Mouse (Mus musculus) liver, adult 10 weeks (tissue): ENCODE data around the gene Per1. TPM values are rescaled to one million over a fixed set of nuclear protein-coding genes. Genes with fewer than 3 reads are reported as not detected.

Experiments used
- polyA plus RNA-seq: library from polyadenylated mRNA; stranded (reverse); fragments of 350-450 nt; fragmentation: Illumina TruSeq; extraction: RNeasy Lipid Tissue Mini Kit (QIAGEN cat#74804); gene quantifications from one replicate; pipeline ENCODE4 v1.2.3, GENCODE M21; 2014; ENCODE audit warnings: low read depth, low replicate concordance

Gene Per1
- polyA plus RNA-seq, result 0.16 TPM

GRCm38 (mm10) chr11:69094697-69095429, at the start of gene Per1:
Gene Per1 (plus strand): TSS chr11:69095217.

DNA sequence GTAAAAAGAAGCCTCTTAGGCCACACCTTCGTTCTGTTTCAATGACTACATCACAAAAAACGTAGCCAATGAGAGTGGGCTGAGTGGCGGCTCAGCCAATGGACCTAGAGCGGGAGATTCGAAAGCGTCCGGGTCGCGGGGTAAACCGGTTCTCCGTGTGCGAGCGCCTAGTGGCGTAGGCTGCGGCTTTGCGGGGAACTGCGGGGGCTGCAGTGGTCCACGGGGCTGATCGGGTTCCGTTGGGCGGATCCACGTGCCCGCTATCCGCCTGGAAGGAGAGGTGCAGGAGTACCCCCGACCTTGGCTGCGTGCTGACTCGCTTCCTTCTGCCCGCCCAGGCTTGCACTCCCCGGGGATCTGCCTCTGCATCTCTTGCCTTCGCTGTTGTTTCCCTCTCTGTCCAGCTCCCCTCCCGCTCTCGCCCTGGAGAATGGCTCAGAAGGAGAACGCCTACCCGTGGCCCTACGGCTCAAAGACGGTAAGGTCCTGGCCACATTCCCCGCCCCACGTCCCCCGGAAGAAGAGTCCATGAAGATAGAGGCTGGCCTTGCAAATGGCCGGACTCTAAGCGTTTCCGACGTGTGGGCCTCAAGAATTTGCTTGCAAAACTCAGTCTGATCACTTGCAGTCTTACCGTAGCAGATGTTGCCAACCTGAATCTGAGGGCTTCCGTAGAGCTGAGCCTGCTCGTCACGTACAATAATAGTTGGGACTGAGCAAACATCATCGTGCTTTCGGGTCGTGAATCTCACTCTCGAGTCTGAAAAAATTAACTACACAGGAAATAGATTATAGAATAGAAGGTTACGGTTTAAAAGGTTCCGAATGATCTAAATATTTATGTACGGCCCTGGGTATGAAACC, 49.3 kb upstream of the Per1 start, which contains the start of gene Aurkb:
Aurkb (plus strand) TSS at position 117 of the 864 bp plus-strand sequence.

DNA sequence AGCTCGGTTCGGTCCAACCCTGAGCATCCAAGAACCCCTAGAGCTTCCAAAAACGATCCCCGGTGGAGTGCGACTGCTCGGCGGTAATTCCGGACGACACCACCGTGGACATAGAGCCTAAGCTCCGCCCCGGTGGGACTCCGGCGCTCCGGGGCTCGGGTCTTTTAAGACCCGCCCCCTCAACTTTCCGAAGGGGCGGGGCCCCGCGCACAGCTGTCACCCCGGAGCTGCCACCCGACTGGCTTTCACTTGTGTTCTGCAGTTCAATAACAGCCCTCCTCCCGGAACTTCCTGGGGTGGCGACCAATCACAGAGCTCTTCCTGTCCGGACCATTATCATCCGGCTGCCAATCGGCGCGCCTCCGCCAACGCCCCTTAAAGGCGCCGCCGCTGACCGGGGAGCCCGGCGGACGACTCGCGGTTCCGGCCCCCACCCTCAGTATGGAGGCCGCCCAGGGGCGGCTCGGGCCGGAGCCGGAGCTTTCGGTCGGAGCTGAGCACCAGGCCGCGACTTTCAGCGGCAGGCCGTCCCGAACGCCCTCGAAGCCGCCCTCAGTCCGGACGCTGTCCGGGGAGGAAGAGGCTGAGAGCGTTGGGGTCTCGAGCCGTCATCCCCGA, 35.6 kb upstream of the Per1 start, which contains the start of gene Borcs6:
Borcs6 (plus strand) TSS at position 361 of the 618 bp plus-strand sequence.

DNA sequence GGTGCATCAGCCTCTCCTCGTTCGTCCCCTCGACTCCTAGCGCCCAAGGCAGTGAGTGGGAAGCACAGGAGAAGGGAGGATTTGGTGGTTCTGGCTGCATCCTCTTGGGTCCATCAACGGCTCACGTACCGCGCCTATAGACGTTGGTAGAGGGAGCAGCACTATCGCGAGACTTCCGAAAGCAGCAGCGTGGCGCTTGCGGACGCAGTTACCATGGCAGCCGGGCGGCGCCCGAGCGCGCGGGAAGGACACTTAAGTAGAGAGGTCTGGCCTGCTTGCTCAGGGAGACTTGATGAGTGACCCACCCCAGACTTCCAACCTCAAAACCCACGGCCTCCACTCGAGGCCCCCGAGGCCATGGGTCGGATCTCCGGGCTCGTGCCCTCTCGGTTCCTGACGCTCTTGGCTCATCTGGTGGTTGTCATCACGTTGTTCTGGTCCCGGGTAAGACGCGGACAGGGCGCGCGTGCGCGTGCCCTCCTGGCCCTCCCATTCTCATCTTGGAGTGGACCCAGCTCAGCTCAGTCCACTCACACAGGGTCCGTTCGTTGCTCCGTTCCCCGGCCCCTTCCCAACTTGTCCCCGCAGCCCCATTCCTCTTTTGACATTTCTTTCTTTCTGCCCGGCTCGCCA, 24.3 kb upstream of the Per1 start, which contains the start of gene Tmem107:
Tmem107 (plus strand) TSS at position 217 of the 633 bp plus-strand sequence.

GRCm38 (mm10) chr11:69088103-69088855, 6.7 kb upstream of the Per1 start, which contains the start of gene Vamp2:
Gene Vamp2 (plus strand): TSS chr11:69088490.

DNA sequence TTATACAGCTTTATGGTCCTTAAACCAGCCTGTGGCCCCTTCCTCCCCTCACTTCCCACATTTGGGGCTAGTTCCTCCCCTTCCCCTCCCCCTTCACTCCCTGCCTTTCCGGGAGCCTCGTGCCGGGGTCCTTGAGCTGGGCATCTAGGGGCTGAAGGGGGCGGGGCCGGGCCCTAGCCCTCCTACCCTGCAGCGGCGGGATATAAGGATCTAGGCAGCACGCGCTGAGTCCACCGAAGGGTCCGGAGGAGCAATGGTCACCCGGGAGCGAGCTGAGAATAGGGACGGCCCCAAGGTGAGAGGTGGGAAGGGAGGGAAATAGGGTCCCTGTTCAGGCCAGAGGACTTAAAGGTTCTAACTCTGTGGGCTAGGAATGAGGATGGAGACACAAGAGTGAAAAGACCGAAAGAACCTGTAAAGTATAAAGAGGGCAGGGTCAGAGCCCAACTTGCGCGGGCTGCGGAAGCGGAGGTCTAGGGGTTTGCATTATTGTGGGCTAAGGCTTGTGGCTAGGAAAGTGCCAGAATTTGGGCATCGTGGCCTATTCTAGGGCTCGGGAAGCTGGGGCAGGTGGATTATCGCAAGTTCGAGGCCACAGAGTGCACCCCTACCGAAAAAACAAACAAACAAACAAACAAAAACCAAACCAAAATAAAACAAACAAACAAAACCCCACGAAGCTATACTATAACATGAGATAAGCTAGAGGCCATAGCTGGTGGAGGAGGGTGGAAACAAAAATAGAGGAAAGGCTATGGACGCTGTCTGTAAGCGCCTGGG, 25.4 kb downstream of the Per1 start, which contains the start of gene Hes7:
Hes7 (plus strand) TSS at position 184 of the 780 bp plus-strand sequence.

GRCm38 (mm10) chr11:69122336-69122951, 27.4 kb downstream of the Per1 start, which contains the start of gene 9130213A22Rik:
Gene 9130213A22Rik (minus strand): TSS chr11:69122589.

GRCm38 (mm10) chr11:69125852-69125918, 30.7 kb downstream of the Per1 start, which contains the start of gene Aloxe3:
Gene Aloxe3 (plus strand): TSS chr11:69125896.

DNA sequence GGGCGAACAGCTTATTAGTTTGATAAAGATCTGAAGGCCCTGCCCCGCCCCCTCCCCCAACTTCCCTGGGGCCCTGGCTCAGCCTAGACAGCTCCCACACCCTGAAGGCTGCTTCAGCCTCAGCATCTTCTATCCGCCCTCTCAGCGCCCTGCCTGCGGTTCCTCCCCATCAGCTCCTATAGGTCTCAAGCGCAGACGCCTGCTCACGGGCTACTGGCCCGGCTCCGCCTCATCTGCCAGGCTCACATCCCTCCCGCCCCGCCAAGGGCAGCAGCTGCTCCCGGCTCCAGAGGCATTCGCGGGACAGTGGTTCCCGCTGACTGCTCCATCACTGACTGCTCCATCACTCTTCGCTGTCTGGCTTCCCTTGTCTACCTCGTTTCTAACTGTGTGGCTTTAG, 61.8 kb downstream of the Per1 start, which contains the start of gene Alox12b:
Alox12b (plus strand) TSS at position 190 of the 400 bp plus-strand sequence.

Other genes with a start within 250 kb of the Per1 start
- 58.9 TPM for gene Ndel1, start 223.4 kb upstream of the Per1 start, polyA plus RNA-seq
- gene Rnf222, start 206.7 kb upstream of the Per1 start, polyA plus RNA-seq, result not detected
- 134 TPM for gene Rpl26, start 193.6 kb upstream of the Per1 start, polyA plus RNA-seq
- not detected for gene Odf4, start 168.1 kb upstream of the Per1 start, polyA plus RNA-seq
- 2.5 TPM for gene Arhgef15, start 137.7 kb upstream of the Per1 start, polyA plus RNA-seq
- gene Slc25a35, start 127.1 kb upstream of the Per1 start, polyA plus RNA-seq, result 1.6 TPM
- gene Rangrf, start 120.0 kb upstream of the Per1 start, polyA plus RNA-seq, result 1.5 TPM
- gene Pfas, start 86.8 kb upstream of the Per1 start, polyA plus RNA-seq, result 2.6 TPM
- 1.1 TPM for gene Ctc1, start 79.3 kb upstream of the Per1 start, polyA plus RNA-seq
- not detected for gene Aurkb, start 49.6 kb upstream of the Per1 start, polyA plus RNA-seq
- 1.4 TPM for gene Borcs6, start 35.5 kb upstream of the Per1 start, polyA plus RNA-seq
- gene Tmem107, start 24.4 kb upstream of the Per1 start, polyA plus RNA-seq, result 0.61 TPM
- gene Vamp2, start 6.7 kb upstream of the Per1 start, polyA plus RNA-seq, result 23.6 TPM
- gene Hes7, start 25.2 kb downstream of the Per1 start, polyA plus RNA-seq, result not detected
- gene 9130213A22Rik, start 27.4 kb downstream of the Per1 start, polyA plus RNA-seq, result not detected
- not detected for gene Aloxe3, start 30.7 kb downstream of the Per1 start, polyA plus RNA-seq
- not detected for gene Alox12b, start 61.8 kb downstream of the Per1 start, polyA plus RNA-seq
- gene Alox8, start 102.6 kb downstream of the Per1 start, polyA plus RNA-seq, result not detected
- not detected for gene Gucy2e, start 141.8 kb downstream of the Per1 start, polyA plus RNA-seq
- gene Cntrob, start 228.6 kb downstream of the Per1 start, polyA plus RNA-seq, result 4.0 TPM
- 52.4 TPM for gene Trappc1, start 228.8 kb downstream of the Per1 start, polyA plus RNA-seq
- gene Kcnab3, start 231.0 kb downstream of the Per1 start, polyA plus RNA-seq, result not detected
- 0.79 TPM for gene Rnf227, start 245.2 kb downstream of the Per1 start, polyA plus RNA-seq